Comparison of ENCODE assay signal across 23 mouse cellular contexts in the genomic region with DNA sequence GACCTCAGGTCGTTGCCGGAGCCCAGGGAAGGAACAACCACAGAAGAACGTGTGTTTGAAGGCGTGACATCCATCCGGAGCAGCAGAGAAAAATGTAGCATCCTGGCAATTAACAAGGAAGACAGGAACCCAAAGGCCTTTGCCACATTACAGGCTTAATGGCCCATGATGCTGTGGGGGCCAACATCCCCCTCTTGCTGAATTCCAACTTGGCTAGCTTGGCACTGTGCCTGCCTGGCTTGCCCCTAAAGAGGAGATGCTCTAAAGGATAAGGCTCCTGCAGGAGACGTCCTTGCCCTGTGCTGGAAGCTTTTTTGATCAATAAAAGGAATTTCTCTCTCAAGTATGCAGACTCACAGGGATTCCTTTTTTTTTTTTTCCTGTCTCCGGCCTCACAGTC.
DNase-seq lines count a peak whose midpoint lies in the region; ATAC-seq lines count a peak whose summit lies in the region.
"Had no signal": no experiment of that assay in that cellular context is flagged by ENCODE, and none has a peak within 500 bp of the region (broad histone marks: within the 10 kb centered on the region; RNA-seq: fewer than 3 reads in every experiment).

No protein-coding gene starts in this region.

- no peak for ATAC-seq in heart, embryonic 11.5 days (replicated peaks; ENCODE audit: insufficient number of reproducible peaks, low FRiP score, low TSS enrichment)
- ATAC-seq in midbrain, embryonic 13.5 days = no peak
- no peak for ATAC-seq in midbrain, embryonic 11.5 days (ENCODE audit: low FRiP score)
- ATAC-seq in hindbrain, embryonic 11.5 days (ENCODE audit: low FRiP score) = no peak
- no peak for ATAC-seq in midbrain, embryonic 15.5 days (replicated peaks)
- ATAC-seq: intestine, embryonic 16.5 days; lung, postnatal 0 days had no signal

- no peak overlapping the region for H3K4me2 ChIP-seq in heart, embryonic 11.5 days
- H3K4me2 ChIP-seq in midbrain, embryonic 13.5 days (replicated peaks) = no peak overlapping the region
- H3K4me2 ChIP-seq in midbrain, embryonic 11.5 days = no peak overlapping the region
- no peak overlapping the region for H3K4me2 ChIP-seq in hindbrain, embryonic 11.5 days (replicated peaks; ENCODE audit: low read depth, low read length)
- no peak overlapping the region for H3K4me2 ChIP-seq in midbrain, embryonic 15.5 days
- H3K4me2 ChIP-seq: embryonic facial prominence, embryonic 13.5 days; liver, embryonic 15.5 days had no signal

- no peak overlapping the region for H3K9ac ChIP-seq in heart, embryonic 11.5 days (ENCODE audit: low read depth, low read length)
- H3K9ac ChIP-seq in midbrain, embryonic 13.5 days (replicated peaks) = peak overlapping the region; percentile 17; the same call in 1 of the 2 replicates
- H3K9ac ChIP-seq in midbrain, embryonic 11.5 days (ENCODE audit: low read length) = no peak overlapping the region
- H3K9ac ChIP-seq in hindbrain, embryonic 11.5 days (ENCODE audit: low read depth, low read length) = no peak overlapping the region
- no peak overlapping the region for H3K9ac ChIP-seq in midbrain, embryonic 15.5 days
- H3K9ac ChIP-seq: embryonic facial prominence, embryonic 13.5 days; liver, embryonic 15.5 days had no signal

- intact Hi-C loops in heart, postnatal 25 days (cut with DNase I) = no loop called here

- WGBS in heart, embryonic 11.5 days (ENCODE audit: insufficient replicate concordance) = 68% methylated on average over 7 of the region's 7 CpGs
- 66% methylated on average over 7 of the region's 7 CpGs for WGBS in midbrain, embryonic 13.5 days
- 75% methylated on average over 7 of the region's 7 CpGs for WGBS in midbrain, embryonic 11.5 days
- 78% methylated on average over 7 of the region's 7 CpGs for WGBS in hindbrain, embryonic 11.5 days
- 61% methylated on average over 7 of the region's 7 CpGs for WGBS in midbrain, embryonic 15.5 days

- no peaks in the 10 kb centered on the region for H3K27me3 ChIP-seq in heart, embryonic 11.5 days (ENCODE audit: control insufficient read depth, insufficient read depth, low read length)
- H3K27me3 ChIP-seq in midbrain, embryonic 13.5 days = no peaks in the 10 kb centered on the region
- no peaks in the 10 kb centered on the region for H3K27me3 ChIP-seq in midbrain, embryonic 11.5 days (ENCODE audit: control insufficient read depth, insufficient read depth, low read length)
- H3K27me3 ChIP-seq in hindbrain, embryonic 11.5 days (ENCODE audit: control insufficient read depth, insufficient read depth, low read length) = no peaks in the 10 kb centered on the region
- H3K27me3 ChIP-seq in midbrain, embryonic 15.5 days (replicated peaks) = no peaks in the 10 kb centered on the region
- H3K27me3 ChIP-seq: embryonic facial prominence, embryonic 13.5 days; liver, embryonic 15.5 days had no signal

- no peak overlapping the region for H3K4me3 ChIP-seq in heart, embryonic 11.5 days (ENCODE audit: low read depth, low read length)
- H3K4me3 ChIP-seq in midbrain, embryonic 13.5 days (replicated peaks) = no peak overlapping the region
- no peak overlapping the region for H3K4me3 ChIP-seq in midbrain, embryonic 11.5 days (ENCODE audit: low read depth, low read length)
- no peak overlapping the region for H3K4me3 ChIP-seq in hindbrain, embryonic 11.5 days (ENCODE audit: low read depth, low read length)
- no peak overlapping the region for H3K4me3 ChIP-seq in midbrain, embryonic 15.5 days
- H3K4me3 ChIP-seq: embryonic facial prominence, embryonic 13.5 days; liver, embryonic 15.5 days; myocyte had no signal

- peaks cover 66% of the 10 kb centered on the region for H3K4me1 ChIP-seq in heart, embryonic 11.5 days (ENCODE audit: control insufficient read depth, insufficient read depth, low read length)
- peaks cover 97% of the 10 kb centered on the region for H3K4me1 ChIP-seq in midbrain, embryonic 13.5 days (replicated peaks)
- peaks cover 66% of the 10 kb centered on the region for H3K4me1 ChIP-seq in midbrain, embryonic 11.5 days (ENCODE audit: control insufficient read depth, insufficient read depth, low read length)
- peaks cover 33% of the 10 kb centered on the region for H3K4me1 ChIP-seq in hindbrain, embryonic 11.5 days (replicated peaks; ENCODE audit: control insufficient read depth, insufficient read depth, low read length)
- H3K4me1 ChIP-seq in midbrain, embryonic 15.5 days = peaks cover 76% of the 10 kb centered on the region

- H3K36me3 ChIP-seq in heart, embryonic 11.5 days (ENCODE audit: control insufficient read depth, insufficient read depth, low read length) = no peaks in the 10 kb centered on the region
- H3K36me3 ChIP-seq in midbrain, embryonic 13.5 days = no peaks in the 10 kb centered on the region
- H3K36me3 ChIP-seq in midbrain, embryonic 11.5 days (ENCODE audit: control insufficient read depth, insufficient read depth, low read length) = no peaks in the 10 kb centered on the region
- no peaks in the 10 kb centered on the region for H3K36me3 ChIP-seq in hindbrain, embryonic 11.5 days (ENCODE audit: control insufficient read depth, insufficient read depth, low read length)
- H3K36me3 ChIP-seq in midbrain, embryonic 15.5 days (replicated peaks) = no peaks in the 10 kb centered on the region
- H3K36me3 ChIP-seq: embryonic facial prominence, embryonic 13.5 days; liver, embryonic 15.5 days had no signal

- H3K9me3 ChIP-seq in heart, embryonic 11.5 days (replicated peaks; ENCODE audit: control insufficient read depth, low read length) = no peaks in the 10 kb centered on the region
- no peaks in the 10 kb centered on the region for H3K9me3 ChIP-seq in midbrain, embryonic 13.5 days
- H3K9me3 ChIP-seq in midbrain, embryonic 11.5 days (ENCODE audit: control insufficient read depth, low read length) = no peaks in the 10 kb centered on the region
- no peaks in the 10 kb centered on the region for H3K9me3 ChIP-seq in hindbrain, embryonic 11.5 days (ENCODE audit: control insufficient read depth, low read length)
- H3K9me3 ChIP-seq in midbrain, embryonic 15.5 days = no peaks in the 10 kb centered on the region
- H3K9me3 ChIP-seq: embryonic facial prominence, embryonic 13.5 days; liver, embryonic 15.5 days had no signal

- DNase-seq in heart, postnatal 25 days (ENCODE audit: low spot score) = no peak
- DNase-seq in midbrain, embryonic 11.5 days (ENCODE audit: low spot score, missing footprints) = no peak
- no peak for DNase-seq in hindbrain, embryonic 11.5 days (ENCODE audit: low spot score)
- DNase-seq in spleen, postnatal 4 days (ENCODE audit: low spot score in 2 of 2) = no peak
- no peak for DNase-seq in frontal cortex, postnatal 10 days (ENCODE audit: low spot score in 2 of 2)
- DNase-seq: adrenal gland, postnatal 36 days; B cell, adult 2 months; cerebellum, adult 8-10 months; heart, adult 11 months; heart, postnatal 14 days; kidney, postnatal 10 days; layer of hippocampus, adult 9-11 months; right cerebral cortex, postnatal 25 days; thymus, postnatal 14 days had no signal

- 0 out of 2 replicates have a peak overlapping the region, but pooled peaks have one; percentile 15 for H3K27ac ChIP-seq in heart, embryonic 11.5 days (ENCODE audit: low read depth, low read length)
- H3K27ac ChIP-seq in midbrain, embryonic 13.5 days = peak overlapping the region; percentile 89
- H3K27ac ChIP-seq in midbrain, embryonic 11.5 days (ENCODE audit: low read depth, low read length) = no peak overlapping the region
- H3K27ac ChIP-seq in hindbrain, embryonic 11.5 days (ENCODE audit: low read depth, low read length) = peak overlapping the region; percentile 39; the same call in 1 of the 2 replicates
- peak overlapping the region; percentile 19; the same call in 1 of the 2 replicates for H3K27ac ChIP-seq in midbrain, embryonic 15.5 days
- H3K27ac ChIP-seq: embryonic facial prominence, embryonic 13.5 days; liver, embryonic 15.5 days; stomach, postnatal 0 days had no signal
